Mouse (Mus musculus) gastrocnemius, adult 2 months (tissue): ENCODE results near the gene Jakmip3. TPM values are rescaled to one million over a fixed set of nuclear protein-coding genes. Genes with fewer than 3 reads are reported as not detected.

ENCODE experiments used
- DNase-seq: peaks from one replicate; pipeline ENCODE4 v3.0.0; 2022
- H3K27ac ChIP-seq: fragments of 200-600 bp; 2 replicates; pipeline ENCODE4 v1.8.1; 2022; ENCODE audit warnings: mild to moderate bottlenecking
- H3K4me3 ChIP-seq: fragments of 200-600 bp; 2 replicates; pipeline ENCODE4 v1.8.1; 2022; ENCODE audit warnings: mild to moderate bottlenecking, moderate library complexity
- CTCF ChIP-seq: fragments of 200-600 bp; IDR thresholded peaks from 2 replicates; pipeline ENCODE4 v1.8.1; 2022; ENCODE audit warnings: antibody characterized with exemption, mild to moderate bottlenecking, moderate library complexity
- intact Hi-C: fragments of 180-260 bp; cut with DNase I; formaldehyde crosslinking; loops from one replicate; pipeline ENCODE4 v1.15.1; 2025
- total RNA-seq, 2 experiments: library from RNA; stranded (reverse); gene quantifications; 2 replicates each; pipeline ENCODE4 v1.2.3; 2021

Gene Jakmip3
- total RNA-seq, 2 experiments from 2014 or later, result 0.15 to 0.28 TPM

GRCm38 (mm10) chr7:139125881-139126280 is 185.4 kb downstream of the Jakmip3 start:
- no peak overlapping the region for H3K4me3 ChIP-seq
- intact Hi-C loops, result no loop called here
- no peak for TF ChIP-seq CTCF
- H3K27ac ChIP-seq, result no peak overlapping the region
- no peak for DNase-seq

GRCm38 (mm10) chr7:139126549-139126948 is 186.0 kb downstream of the Jakmip3 start:
- no peak for DNase-seq
- Histone ChIP-seq H3K4me3 (no peak overlapping the region), H3K27ac (no peak overlapping the region)
- no peak for TF ChIP-seq CTCF
- intact Hi-C loops, result no loop called here

- DNase-seq, result no peak
- H3K27ac ChIP-seq, result no peak overlapping the region
- no peak for TF ChIP-seq CTCF
- intact Hi-C loops, result no loop called here
- no peak overlapping the region for H3K4me3 ChIP-seq
These were observed 188.5 kb downstream of the Jakmip3 start for GRCm38 (mm10) chr7:139128994-139129393.

- intact Hi-C loops, result no loop called here
- Histone ChIP-seq H3K4me3 (no peak overlapping the region), H3K27ac (no peak overlapping the region)
- no peak for DNase-seq
- no peak for TF ChIP-seq CTCF
These were observed 189.8 kb downstream of the Jakmip3 start for GRCm38 (mm10) chr7:139130361-139130760.

- no peak for TF ChIP-seq CTCF
- intact Hi-C loops, result no loop called here
- DNase-seq, result no peak
- H3K27ac ChIP-seq, result no peak overlapping the region
- no peak overlapping the region for H3K4me3 ChIP-seq
These were observed 191.0 kb downstream of the Jakmip3 start for GRCm38 (mm10) chr7:139131538-139131937.

- TF ChIP-seq CTCF, result no peak
- no peak overlapping the region for H3K4me3 ChIP-seq
- peak; percentile 26 for DNase-seq
- intact Hi-C loops, result no loop called here
- H3K27ac ChIP-seq, result no peak overlapping the region
These were observed 192.9 kb downstream of the Jakmip3 start for GRCm38 (mm10) chr7:139133446-139133845.

Other genes starting within 250 kb of the Jakmip3 start
- 10 to 100 TPM; 42.5 to 43.5 TPM for gene Ppp2r2d, start 94.7 kb upstream of the Jakmip3 start, total RNA-seq
- gene Mapk1ip1, start 94.5 kb upstream of the Jakmip3 start, total RNA-seq, result 10 to 100 TPM; 29.6 to 31.8 TPM
- gene Bnip3, start 31.2 kb upstream of the Jakmip3 start, total RNA-seq, result 100 to 1,000 TPM; 269 to 303 TPM
- gene Dpysl4, start 145.3 kb downstream of the Jakmip3 start, total RNA-seq, result under 1 TPM; 0.23 to 0.75 TPM